Mouse (Mus musculus) left cerebral cortex, postnatal 14 days (tissue): ENCODE results near the gene Kcnj10. TPM values are rescaled to one million over a fixed set of nuclear protein-coding genes. Genes with fewer than 3 reads are reported as not detected.

Source experiments
- DNase-seq, 2 experiments: peaks; one replicate each; pipeline ENCODE4 v3.0.0; 2021 to 2022; ENCODE audit warnings: low spot score in 2 of 2, mixed read lengths in 1 of 2
- intact Hi-C: fragments of 180-260 bp; cut with DNase I; formaldehyde crosslinking; loops from one replicate; pipeline ENCODE4 v1.15.1; 2025
- total RNA-seq, 2 experiments: library from RNA; stranded (reverse); gene quantifications; 2 replicates each; pipeline ENCODE4 v1.2.3; 2021

Kcnj10 gene
- total RNA-seq, 2 experiments from 2014 or later, result 79.5 to 84.5 TPM

DNA sequence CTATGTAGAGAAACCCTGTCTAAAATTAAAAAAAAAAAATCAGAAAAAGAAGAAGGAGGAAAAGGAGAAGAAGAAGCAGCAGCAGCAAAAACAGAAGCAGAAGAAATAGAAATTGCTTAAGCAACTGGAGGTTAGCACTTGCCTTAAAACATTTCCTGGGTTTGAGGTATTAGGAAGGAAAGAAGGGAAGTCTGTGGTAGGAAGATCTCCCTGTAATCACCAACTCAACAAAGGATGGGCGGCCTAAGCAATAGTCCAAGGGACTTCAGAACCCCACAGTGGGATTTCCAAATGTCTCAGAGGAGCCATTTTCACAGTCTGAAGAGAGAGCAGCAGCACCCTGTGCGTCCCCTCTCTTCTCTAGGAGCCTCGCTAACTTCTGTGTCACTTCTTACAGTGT is 11.4 kb downstream of the Kcnj10 start:
- no peak for DNase-seq
- intact Hi-C loops, result no loop called here

DNA sequence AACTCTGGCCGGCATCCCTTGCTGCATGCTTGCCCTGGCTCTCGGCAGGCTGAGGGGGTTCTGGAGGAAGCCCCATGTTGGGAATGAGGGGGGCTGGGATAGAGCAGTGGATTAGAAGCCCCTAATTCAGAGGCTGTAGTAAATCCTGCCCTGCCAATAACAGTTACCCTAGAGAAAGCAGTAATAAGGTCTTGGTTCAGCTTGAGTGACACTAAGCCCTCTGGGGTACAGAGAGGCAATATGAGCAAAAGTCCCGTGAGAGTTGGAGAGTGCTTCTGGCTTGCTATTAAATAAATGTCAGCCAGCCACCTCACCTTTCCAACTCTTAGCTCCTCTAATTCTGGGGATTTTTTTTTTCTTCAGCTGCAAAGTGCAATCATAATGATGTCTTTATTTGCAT is 14.3 kb downstream of the Kcnj10 start:
- intact Hi-C loops, result no loop called here
- no peak for DNase-seq

DNA sequence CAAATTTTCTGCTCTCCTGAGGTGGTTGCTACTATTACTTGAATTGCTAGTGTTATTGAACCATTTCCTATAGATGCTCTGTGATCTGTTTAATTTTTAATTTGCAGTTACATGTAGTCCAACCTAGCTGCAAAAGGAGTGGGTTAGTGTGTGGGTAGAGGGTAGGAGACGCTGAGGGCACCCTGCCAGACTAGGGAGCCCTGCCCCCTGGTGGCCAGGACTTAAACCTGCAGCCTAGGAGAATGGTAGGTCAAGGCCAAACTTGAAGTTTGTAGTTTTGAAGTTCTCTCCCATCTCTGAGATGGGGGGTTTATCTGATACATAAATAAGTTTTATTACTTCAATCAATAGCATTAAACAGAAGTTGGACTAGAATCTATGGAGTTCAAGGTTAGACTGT is 16.5 kb downstream of the Kcnj10 start:
- intact Hi-C loops, result no loop called here

DNA sequence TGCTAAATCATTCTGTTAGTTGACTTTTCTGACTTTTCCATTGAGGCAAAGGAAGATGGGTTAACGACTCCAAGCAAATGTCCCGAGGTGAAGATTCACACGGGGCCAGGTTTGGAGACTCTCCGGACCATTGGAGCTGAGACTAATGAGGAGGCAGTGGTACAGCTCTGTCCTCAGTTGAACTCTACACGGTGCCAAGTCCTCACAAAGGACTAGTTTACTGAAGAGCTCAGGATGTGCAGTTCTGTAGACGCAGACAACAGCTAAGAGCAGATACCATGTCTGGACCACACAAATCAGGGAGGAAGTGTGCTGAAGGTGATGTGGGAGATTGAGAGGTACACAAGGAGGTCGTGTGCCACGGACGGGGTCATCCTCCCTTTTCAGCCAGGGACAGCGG is 17.3 kb downstream of the Kcnj10 start:
- DNase-seq, result no peak
- intact Hi-C loops, result no loop called here

More for the DNA sequence above, 16.5 kb downstream of the Kcnj10 start:
- peak in 1 of 2 experiments; percentile 57 for DNase-seq

DNA sequence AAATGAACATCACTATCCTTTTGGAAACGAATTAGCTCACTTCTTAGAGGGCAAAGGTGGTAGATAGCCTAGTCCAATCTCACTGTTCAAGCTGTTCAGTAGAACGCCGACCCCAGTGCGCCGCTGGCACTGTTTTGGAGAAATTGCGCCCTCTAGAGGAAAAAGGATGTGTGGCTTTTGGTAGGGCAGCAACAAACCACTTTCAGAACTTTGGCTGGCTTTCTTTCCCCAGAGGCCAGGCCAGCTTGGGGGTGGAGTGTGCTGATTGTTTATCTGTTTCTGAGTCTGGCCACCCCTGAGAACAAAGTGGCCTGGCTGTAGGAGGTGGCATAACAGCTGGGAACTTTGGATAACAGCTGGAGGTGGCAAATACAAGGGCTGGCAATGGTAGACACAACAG is 23.7 kb downstream of the Kcnj10 start:
- intact Hi-C loops, result loop anchor here (2.0 kb wide), 1 partner anchor 34 kb away; no protein-coding TSS in a partner anchor
- DNase-seq, result peak; percentile 74 to 88

DNA sequence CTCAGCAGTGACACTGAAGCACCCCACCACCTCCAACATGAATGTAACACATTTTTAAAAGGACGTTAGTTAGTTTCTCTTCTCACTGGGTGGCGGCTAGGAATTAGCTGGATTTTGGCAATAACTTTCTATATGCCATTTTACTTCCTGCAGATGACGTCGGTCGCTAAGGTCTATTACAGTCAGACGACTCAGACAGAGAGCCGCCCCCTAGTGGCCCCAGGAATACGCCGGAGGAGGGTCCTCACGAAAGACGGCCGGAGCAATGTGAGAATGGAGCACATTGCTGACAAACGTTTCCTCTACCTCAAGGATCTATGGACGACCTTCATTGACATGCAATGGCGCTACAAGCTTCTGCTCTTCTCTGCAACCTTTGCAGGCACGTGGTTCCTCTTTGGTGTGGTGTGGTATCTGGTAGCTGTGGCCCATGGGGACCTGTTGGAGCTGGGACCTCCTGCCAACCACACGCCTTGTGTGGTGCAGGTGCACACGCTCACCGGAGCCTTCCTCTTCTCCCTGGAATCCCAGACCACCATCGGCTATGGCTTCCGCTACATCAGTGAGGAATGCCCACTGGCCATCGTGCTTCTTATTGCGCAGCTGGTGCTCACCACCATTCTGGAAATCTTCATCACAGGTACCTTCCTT is 27.9 kb downstream of the Kcnj10 start:
- intact Hi-C loops, result no loop called here

DNA sequence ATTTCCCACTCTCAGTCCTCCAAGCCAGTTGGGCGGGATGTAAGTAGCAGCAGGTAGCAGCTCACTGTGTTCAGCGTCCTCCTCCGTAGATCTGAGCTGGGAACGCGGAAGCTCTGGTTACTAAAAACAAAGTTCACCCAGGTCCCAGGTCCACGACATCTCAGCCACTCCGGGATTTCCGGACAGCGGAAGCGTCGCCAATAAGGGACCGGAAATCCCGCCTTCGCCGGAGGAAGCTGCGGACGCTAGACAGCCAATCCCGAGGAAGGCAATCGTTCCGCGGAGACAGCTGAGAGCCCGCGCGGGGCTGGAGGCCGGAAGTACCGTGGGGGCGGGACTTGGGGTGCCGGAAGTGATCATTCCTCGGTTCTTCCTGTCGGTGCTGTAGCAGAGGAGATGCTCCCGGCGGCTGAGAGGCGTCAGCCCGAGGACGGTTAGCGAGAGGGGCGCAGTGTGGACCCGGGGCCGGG is 35.2 kb downstream of the Kcnj10 start, which contains the start of gene Pigm:
Gene Pigm, plus strand, starts transcription at position 349 of the 470 bp plus-strand sequence.
- DNase-seq, result peak; percentile 98 to 99
- intact Hi-C loops, result no loop called here

More for the DNA sequence above, 27.9 kb downstream of the Kcnj10 start:
- DNase-seq, result peak; percentile 41 to 50

DNA sequence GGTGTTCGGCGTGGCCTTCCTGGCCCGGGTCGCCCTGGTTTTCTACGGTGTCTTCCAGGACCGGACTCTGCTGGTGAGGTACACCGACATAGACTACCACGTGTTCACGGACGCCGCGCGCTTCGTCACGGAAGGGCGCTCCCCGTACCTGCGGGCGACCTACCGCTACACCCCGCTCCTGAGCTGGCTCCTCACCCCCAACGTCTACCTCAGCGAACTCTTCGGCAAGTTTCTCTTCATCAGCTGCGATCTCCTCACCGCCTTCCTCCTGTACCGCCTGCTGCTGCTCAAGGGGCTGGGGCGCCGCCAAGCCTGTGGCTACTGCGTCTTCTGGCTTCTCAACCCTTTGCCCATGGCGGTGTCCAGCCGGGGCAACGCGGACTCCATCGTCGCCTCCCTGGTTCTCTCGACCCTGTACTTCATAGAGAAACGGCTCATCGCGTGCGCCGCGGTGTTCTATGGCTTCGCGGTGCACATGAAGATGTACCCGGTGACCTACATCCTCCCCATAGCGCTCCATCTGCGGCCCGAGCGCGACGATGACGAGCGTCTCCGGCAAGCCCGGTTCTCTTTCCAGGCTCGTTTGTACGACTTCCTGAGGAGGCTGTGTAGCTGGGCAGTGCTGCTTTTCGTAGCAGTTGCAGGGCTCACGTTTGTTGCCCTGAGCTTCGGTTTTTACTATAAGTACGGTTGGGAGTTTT is 35.9 kb downstream of the Kcnj10 start:
- intact Hi-C loops, result no loop called here
- peak in 1 of 2 experiments; percentile 36 for DNase-seq

DNA sequence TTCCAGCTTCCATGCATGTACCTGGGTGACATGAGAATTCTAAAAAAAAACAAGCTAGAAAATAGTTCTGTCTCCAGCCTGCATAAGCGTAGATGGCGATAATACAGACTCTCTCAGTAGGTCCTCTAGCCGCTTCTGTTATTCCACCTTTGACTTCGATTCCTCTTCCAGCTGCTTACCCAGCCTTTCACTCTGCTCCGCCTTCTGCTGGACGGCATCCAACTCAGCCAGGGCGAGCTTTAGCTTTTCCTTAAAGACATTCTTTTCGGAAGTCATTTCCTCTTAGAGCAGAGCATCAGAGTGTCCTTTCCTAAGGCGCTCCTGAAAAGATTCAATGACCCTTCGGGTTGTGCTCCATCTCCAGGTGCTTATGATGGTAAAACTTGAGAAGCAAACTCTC is 39.1 kb downstream of the Kcnj10 start:
- intact Hi-C loops, result no loop called here
- DNase-seq, result no peak

DNA sequence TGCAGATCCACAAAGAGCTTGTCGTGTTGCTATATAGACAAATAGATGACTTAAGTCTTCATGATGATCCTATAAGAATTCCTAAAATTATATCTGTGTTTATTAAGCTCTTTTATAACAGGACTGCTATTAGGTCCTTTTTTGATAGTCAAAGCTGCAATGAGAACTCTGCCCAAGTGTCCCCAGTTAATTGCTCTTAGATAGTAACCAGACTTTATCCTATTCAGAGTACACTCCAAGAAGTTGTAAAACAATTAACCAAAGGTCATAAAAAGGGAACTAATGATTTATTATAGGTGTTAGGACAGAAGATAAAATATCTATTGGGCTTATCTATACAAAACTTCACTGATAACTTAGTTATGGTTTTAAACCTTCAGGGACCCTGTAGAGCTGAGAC is 41.1 kb downstream of the Kcnj10 start:
- intact Hi-C loops, result no loop called here
- DNase-seq, result no peak

DNA sequence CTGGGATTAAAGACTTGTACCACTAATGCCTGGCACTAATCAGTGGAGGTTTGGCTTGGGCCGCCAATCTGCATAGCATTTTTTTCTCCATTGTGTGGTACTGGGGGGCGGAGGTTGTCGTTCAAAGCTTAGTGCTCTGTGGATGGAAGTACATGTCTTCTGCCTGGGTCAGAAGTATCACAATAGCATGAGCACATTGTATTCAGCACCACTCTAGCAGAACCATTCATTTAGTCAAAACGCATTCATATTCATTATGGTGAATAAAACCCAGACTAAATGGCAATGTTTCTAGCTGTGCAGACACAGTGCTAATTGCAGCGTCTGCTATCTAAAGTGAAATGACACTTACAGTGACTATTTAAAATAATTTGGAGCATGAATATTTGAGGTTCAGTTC is 46.2 kb downstream of the Kcnj10 start:
- no peak for DNase-seq
- intact Hi-C loops, result no loop called here

DNA sequence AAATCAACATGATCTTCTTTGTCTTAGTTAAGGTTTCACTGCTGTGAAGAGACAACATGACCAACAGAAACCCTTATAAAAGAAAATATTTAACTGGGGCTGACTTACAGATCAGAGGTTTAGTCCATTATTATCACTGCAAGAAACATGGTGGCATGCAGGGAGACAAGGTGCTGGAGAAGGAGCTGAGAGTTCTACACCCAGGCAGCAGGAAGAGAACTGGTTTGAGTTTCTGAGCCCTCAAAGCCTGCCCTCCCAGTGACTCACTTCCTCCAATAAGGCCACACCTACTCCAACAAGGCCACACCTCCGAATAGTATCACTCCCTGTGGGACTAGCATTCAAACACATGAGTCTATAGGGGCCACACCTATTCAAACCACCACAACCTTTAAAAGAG is 49.8 kb downstream of the Kcnj10 start:
- intact Hi-C loops, result no loop called here
- no peak for DNase-seq

DNA sequence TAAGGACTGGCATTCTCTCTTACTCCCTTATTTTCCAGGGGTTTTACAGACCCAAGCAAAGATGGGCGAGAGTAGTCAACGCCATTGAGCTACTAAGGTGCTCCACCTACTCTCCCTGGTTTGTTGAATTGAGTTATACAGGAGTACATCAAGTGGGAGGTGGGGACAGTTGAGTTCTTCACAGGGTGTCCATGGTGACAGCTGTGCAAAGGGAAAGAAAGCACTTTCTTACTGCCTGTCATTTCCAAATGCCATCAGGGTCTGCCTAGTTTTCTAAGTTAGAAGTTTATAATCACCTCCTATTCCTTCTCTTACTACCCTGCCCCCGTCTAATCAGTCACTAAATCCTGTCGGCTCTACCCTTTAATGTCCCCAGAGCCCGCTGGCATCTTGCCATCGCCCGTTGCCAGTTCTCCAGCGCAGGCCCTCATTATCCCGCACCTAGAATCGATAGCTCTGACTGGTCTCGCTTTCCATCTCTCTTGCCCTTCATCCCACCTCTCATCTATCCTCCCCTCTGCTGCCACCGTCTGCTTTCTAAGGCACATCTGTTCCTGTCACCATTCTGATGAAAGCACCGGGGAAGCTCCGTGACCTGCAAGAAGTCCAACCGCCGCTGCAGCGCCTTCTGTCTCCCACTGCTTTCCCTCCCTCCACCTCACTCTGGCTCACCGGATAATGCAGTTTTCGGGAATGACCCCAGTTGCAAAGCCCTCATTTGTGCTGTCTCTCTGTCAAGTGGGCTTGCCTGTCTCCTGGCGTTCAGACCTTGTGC is 51.0 kb downstream of the Kcnj10 start:
- DNase-seq, result peak in 1 of 2 experiments; percentile 39
- intact Hi-C loops, result no loop called here

DNA sequence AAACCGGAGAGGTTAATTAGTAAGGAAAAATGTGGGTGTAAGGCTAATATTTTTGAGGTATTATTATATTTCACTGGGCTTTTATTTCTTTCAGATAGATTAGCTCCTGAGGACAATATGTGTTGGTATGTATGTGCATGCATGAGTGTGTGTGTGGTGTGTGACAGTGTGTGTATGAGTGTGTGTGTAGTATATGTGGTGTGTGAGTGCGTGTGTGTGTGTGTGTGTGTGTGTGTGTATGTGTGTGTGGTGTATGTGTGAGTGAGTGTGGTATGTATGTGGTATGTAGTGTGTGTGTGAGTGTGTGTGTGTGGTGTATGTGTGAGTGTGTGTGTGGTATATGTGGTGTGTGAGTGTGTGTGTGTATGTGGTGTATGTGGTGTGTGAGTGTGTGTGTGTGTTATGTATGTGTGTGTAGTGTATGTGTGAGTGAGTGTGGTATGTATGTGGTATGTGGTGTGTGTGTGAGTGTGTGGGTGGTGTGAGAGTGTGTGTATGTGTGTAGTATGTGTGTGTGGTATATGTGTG is 51.7 kb downstream of the Kcnj10 start:
- DNase-seq, result no peak
- intact Hi-C loops, result no loop called here

DNA sequence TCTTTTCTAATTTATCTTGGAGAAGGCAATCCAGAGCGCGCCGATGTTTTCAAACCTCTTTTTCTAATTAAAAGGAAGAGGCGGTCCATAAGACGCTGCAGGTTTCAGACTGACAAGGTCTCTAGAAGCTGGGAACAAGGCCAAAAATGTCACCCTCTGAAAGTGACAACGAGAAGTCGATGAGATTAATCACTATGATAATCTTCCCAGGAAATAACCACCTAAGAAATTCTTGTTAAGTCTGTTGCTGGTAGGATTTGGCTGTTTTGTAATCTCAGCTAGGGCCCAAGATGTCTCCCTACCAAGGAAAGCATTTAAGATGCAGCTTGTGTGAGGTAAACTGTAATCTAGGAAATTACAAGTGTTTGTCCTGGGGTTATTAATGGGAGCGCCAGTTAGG is 52.7 kb downstream of the Kcnj10 start:
- intact Hi-C loops, result no loop called here
- DNase-seq, result no peak

DNA sequence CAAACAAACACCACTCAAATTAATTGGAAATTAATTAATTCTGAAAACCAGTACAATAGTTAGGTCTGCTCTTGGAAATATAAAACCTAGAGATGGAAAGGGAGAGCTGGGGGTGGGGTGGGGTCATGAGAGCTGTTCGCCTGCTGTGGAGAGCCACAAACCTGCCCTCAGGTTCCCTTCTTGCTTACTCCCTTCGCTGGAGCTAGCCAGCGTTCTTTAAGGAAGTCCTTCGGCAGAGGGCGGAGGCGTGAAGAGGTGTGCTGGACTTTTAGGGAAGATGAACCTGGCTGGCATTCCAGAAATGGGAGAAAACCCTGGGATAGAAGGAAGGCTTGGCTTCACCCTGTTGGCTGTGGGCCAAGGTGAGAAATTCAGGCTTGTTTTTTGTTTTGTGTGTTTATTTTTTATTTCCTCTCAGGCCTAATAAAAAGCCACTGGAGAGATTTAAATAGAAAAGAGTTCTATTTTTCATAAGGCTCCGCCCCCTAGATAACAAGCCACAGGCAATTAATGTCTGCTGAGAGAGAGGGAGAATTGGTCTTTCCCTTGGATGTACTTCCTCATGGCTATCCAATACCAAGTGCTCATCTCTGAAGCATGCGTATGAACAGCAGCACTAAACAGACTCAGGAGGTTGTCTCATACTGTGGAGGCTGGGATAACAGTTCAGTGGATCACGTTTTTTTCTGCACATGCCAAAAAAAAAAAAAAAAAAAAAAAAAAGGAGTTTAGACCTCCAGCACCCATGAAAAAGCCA is 56.2 kb downstream of the Kcnj10 start:
- intact Hi-C loops, result no loop called here
- DNase-seq, result no peak

DNA sequence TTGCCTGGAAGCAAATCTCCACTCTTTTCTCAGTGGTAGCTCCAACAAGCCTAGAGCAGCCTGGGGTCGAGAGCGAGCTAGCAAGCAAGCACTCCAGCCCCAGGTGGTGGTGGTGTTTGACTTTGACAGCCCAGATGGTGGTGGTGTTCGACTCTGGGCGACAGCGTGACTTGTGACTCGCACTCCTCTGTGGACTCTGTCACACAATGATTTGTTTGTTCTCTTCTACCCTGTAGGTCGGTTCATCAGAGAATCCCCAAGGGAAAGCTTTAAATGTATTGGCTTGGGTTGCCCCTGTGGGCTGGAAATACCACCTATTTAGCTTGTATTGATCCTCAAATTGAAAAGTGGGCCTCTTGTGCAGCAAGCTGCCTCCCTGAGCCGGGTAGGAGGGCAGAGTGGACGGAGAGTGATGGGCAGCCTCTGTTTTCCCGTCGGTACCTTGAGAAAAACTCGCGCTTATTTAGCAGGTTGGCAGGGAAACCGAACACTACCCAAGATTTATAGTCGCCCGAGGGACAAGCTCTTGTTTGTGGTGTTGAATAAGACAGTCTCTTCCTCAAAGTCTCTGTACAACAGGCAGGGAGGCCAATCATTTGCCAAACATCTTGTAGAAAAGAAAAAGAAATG is 65.2 kb downstream of the Kcnj10 start:
- intact Hi-C loops, result no loop called here
- DNase-seq, result no peak

DNA sequence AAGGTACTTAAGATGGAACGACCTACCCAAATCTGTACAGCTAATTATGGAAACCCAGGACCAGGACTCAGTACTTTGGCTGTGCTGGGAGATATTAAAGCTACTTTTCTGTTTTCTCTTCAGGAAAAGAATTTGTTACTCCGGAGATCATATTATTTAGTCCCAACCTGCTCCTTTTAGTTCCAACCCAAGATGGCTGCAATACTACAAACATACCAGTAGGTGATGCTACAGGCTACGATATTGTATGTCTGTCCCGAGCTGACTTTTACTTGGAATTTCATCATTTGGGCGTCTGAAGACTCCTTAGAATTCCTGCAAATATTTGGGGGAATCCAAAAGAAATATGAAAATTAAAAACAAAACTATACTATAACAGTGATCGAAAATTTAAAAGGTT is 68.0 kb downstream of the Kcnj10 start:
- intact Hi-C loops, result no loop called here
- DNase-seq, result peak; percentile 40 to 67

DNA sequence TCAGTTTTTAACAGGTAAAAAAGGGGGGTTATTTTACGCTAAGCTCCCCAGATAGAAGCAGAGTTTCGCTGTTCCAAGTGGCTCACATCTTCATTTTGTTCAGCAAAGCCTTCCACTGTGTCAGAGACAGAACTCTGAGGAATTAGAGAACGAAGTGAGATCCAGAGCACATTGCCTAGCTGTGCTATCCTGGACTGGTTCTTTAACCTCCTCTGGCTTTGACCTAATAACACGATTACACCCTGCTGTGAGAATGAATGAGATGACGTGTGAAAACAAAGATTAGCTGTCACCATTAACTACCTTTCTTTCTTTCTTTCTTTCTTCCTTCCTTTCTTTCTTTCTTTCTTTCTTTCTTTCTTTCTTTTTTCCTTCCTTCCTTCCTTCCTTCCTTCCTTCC is 68.4 kb downstream of the Kcnj10 start:
- DNase-seq, result no peak
- intact Hi-C loops, result no loop called here
